8 mouse cellular contexts compared by ENCODE assay signal in the genomic region with DNA sequence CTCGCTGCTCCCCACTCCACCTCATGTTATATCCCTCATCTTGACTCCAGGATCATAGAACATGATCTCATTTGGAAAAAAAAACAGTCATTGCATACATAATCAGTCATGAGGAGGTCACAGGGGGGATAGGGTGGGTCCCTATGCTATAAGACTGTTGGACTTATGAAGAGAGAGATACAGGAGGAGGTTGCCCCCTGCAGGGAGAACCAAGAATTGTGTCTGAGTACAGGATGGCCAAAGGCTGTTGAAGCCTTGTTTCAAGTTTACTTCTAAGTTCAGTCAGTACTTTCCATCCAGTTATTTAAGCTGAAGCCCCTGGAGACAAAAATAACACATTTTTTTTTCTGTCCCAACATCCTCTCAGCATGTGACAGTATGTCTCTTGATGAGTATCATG.
DNase-seq lines count a peak whose midpoint lies in the region; ATAC-seq lines count a peak whose summit lies in the region.

No protein-coding gene starts in this region.

- H3K4me2 ChIP-seq in forebrain, embryonic 11.5 days (ENCODE audit: low read depth, low read length, severe bottlenecking) = no peak overlapping the region

- peak; percentile 20 for DNase-seq in forebrain, embryonic 10.5 days (ENCODE audit: extremely low spot score, low spot score)
- DNase-seq in forebrain, embryonic 11.5 days (ENCODE audit: low spot score) = no peak
- DNase-seq in testis, postnatal 10 days (ENCODE audit: low spot score) = peak; percentile 66
- no peak for DNase-seq in testis, postnatal 14 days (ENCODE audit: low spot score)
- DNase-seq in embryonic facial prominence, embryonic 10.5 days (ENCODE audit: low spot score) = peak; percentile 58
- peak; percentile 58 to 84 for DNase-seq in kidney, postnatal 36 days
- peak; percentile 64 for DNase-seq in lung, postnatal 36 days
- DNase-seq in thymus, postnatal 36 days = peak; percentile 9 to 16

- H3K4me3 ChIP-seq in forebrain, embryonic 10.5 days = no peak overlapping the region
- H3K4me3 ChIP-seq in forebrain, embryonic 11.5 days (ENCODE audit: low read depth, low read length) = no peak overlapping the region
- H3K4me3 ChIP-seq in embryonic facial prominence, embryonic 10.5 days = no peak overlapping the region

- ATAC-seq in forebrain, embryonic 11.5 days (replicated peaks; ENCODE audit: low FRiP score) = no peak

- no peak overlapping the region for H3K9ac ChIP-seq in forebrain, embryonic 11.5 days (ENCODE audit: low read length)

- H3K36me3 ChIP-seq in forebrain, embryonic 10.5 days (replicated peaks) = no peaks in the 10 kb centered on the region
- H3K36me3 ChIP-seq in forebrain, embryonic 11.5 days (ENCODE audit: control insufficient read depth, insufficient read depth, low read length) = no peaks in the 10 kb centered on the region
- no peaks in the 10 kb centered on the region for H3K36me3 ChIP-seq in embryonic facial prominence, embryonic 10.5 days (replicated peaks)

- H3K27ac ChIP-seq in forebrain, embryonic 10.5 days = no peak overlapping the region
- H3K27ac ChIP-seq in forebrain, embryonic 11.5 days (ENCODE audit: low read depth, low read length) = no peak overlapping the region
- no peak overlapping the region for H3K27ac ChIP-seq in embryonic facial prominence, embryonic 10.5 days (replicated peaks)

- WGBS in forebrain, embryonic 10.5 days = 81% methylated on average over 1 of the region's 1 CpGs
- WGBS in forebrain, embryonic 11.5 days = 83% methylated on average over 1 of the region's 1 CpGs
- 86% methylated on average over 1 of the region's 1 CpGs for whole genome bisulfite sequencing in embryonic facial prominence, embryonic 10.5 days

- H3K9me3 ChIP-seq in forebrain, embryonic 10.5 days = no peaks in the 10 kb centered on the region
- no peaks in the 10 kb centered on the region for H3K9me3 ChIP-seq in forebrain, embryonic 11.5 days (ENCODE audit: control insufficient read depth, low read length)
- no peaks in the 10 kb centered on the region for H3K9me3 ChIP-seq in embryonic facial prominence, embryonic 10.5 days

- peaks cover 17% of the 10 kb centered on the region for H3K4me1 ChIP-seq in forebrain, embryonic 10.5 days
- no peaks in the 10 kb centered on the region; the same call in 1 of the 2 replicates for H3K4me1 ChIP-seq in forebrain, embryonic 11.5 days (replicated peaks; ENCODE audit: control insufficient read depth, insufficient read depth, low read length)
- H3K4me1 ChIP-seq in embryonic facial prominence, embryonic 10.5 days = no peaks in the 10 kb centered on the region

- H3K27me3 ChIP-seq in forebrain, embryonic 10.5 days (ENCODE audit: poor library complexity, severe bottlenecking) = no peaks in the 10 kb centered on the region
- no peaks in the 10 kb centered on the region for H3K27me3 ChIP-seq in forebrain, embryonic 11.5 days (ENCODE audit: control insufficient read depth, insufficient read depth, low read length)
- no peaks in the 10 kb centered on the region for H3K27me3 ChIP-seq in embryonic facial prominence, embryonic 10.5 days (replicated peaks; ENCODE audit: low read depth, poor library complexity, severe bottlenecking)

Comparison
In these comparisons a context has a peak if more than half of its experiments do, and no peak if none do; other contexts are left out.
1. DNase-seq: peak in forebrain, embryonic 10.5 days (single experiment), testis, postnatal 10 days (single experiment), embryonic facial prominence, embryonic 10.5 days (single experiment), kidney, postnatal 36 days (2 of 2), lung, postnatal 36 days (single experiment) and thymus, postnatal 36 days (2 of 2); none in forebrain, embryonic 11.5 days (single experiment) and testis, postnatal 14 days (single experiment).